Mouse (Mus musculus): Measurements from ENCODE around the gene Sec13. TPM values are rescaled to one million over a fixed set of nuclear protein-coding genes. Genes with fewer than 3 reads are reported as not detected.
A peak's percentile ranks its signal among the peaks of the same experiment; 100 is the strongest.
"Not testable (repeated sequence)": the region's sequence is repeated elsewhere in the genome, so short reads cannot be mapped to it uniquely, and the experiment has no call there.

Gene Sec13
- polyA plus RNA-seq, 1 experiment from 2014 or later = 256 TPM

DNA sequence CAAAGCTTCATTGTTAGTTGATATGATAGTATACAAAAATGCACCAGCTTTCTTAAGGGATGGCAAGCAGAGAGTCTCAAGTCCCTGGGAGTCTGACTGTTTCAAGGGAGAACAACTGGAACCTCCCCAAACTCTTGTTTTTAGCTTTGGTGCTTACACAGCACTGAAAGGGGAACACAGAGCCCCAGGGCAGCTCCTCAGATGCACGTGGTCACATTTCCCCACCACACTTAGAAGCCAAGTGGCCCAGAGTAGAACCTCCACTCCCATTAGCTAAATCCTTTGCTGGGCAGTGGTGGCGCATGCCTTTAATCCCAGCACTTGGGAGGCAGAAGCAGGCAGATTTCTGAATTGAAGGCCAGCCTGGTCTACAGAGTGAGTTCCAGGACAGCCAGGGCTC, 882 bp upstream of the Sec13 start:
- Histone ChIP-seq H3K27ac (no peak overlapping the region), H3K27me3 (0 out of 2 replicates have a peak, but pooled peaks cover 5% of the 10 kb centered on the region), H3K4me1 (peaks cover 15% of the 10 kb centered on the region), H3K4me2 (no peak overlapping the region), H3K9ac (no peak overlapping the region), H3K4me3 (no peak overlapping the region), H3K36me3 (ENCODE audit: poor library complexity, severe bottlenecking) (peaks cover 16% of the 10 kb centered on the region), H3K9me3 (replicated peaks) (no peaks in the 10 kb centered on the region)
- WGBS = 66% methylated on average over 2 of the region's 2 CpGs
- no peak for ATAC-seq

DNA sequence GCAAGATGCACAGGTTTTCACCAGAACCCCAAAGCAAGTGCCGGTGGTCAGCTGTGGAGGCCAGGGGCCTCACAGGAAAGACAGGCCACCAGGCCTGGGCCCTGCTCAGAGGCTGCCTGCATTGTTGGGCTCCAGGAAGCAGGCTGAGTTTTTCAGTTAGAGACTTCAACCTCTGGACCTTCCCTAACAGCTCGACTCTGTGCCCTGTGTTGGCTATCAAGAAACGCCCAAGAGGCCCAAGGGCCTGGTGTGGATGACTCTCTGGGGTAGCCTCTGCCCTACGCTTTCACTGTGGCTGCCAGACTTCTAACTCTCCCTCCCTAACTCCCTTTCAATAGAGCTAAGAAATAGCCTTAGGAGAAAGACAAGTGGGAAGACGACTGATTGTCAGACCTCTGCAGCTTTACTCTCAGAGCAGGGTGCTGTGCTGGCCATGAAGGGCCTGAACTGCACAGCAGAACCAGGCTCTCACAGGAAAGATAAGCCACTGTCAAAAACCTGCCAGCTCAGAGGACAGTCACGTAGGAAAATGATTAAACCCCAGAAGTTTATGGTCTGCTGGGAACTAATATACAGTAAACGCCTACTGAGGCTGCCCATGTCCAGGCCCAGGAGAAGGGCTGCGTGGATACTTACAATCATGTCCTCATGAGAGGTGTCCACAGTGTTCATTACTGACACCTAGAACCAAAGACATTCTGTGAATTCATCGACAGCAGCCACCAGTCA, 3.1 kb downstream of the Sec13 start:
- WGBS = 92% methylated on average over 9 of the region's 9 CpGs
- no peak overlapping the region for H3K4me3 ChIP-seq

DNA sequence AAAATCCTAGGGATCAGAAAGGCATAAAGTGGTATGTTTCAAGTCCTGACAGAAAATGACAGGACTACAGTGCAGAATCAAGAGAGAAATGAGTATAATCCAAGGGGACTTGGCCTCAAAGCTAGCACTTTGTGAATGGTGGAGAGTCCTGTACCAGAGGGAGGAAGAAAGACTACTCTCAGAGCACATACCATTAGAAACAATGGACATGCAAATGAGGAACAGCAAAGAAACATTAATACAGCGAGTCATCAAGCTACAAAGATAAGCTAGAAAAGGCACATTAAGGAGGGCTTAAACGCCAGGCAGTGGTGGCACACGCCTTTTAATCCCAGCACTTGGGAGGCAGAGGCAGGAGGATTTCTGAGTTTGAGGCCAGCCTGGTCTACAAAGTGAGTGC, 9.2 kb downstream of the Sec13 start:
- no peaks in the 10 kb centered on the region for H3K4me1 ChIP-seq
- ATAC-seq = no peak
- no peak overlapping the region for H3K4me2 ChIP-seq
- H3K4me3 ChIP-seq = no peak overlapping the region
- H3K9ac ChIP-seq = no peak overlapping the region
- H3K27ac ChIP-seq = no peak overlapping the region
- H3K36me3 ChIP-seq (ENCODE audit: poor library complexity, severe bottlenecking) = peaks cover 98% of the 10 kb centered on the region
- no peaks in the 10 kb centered on the region for H3K27me3 ChIP-seq
- no peaks in the 10 kb centered on the region for H3K9me3 ChIP-seq (replicated peaks)
- WGBS = 93% methylated on average over 3 of the region's 3 CpGs

More for the DNA sequence above, 3.1 kb downstream of the Sec13 start:
- ATAC-seq = no peak
- Histone ChIP-seq H3K4me2 (no peak overlapping the region), H3K36me3 (ENCODE audit: poor library complexity, severe bottlenecking) (peaks cover 55% of the 10 kb centered on the region), H3K27me3 (no peaks in the 10 kb centered on the region), H3K9me3 (replicated peaks) (no peaks in the 10 kb centered on the region), H3K4me1 (peaks cover 15% of the 10 kb centered on the region), H3K27ac (no peak overlapping the region), H3K9ac (no peak overlapping the region)

DNA sequence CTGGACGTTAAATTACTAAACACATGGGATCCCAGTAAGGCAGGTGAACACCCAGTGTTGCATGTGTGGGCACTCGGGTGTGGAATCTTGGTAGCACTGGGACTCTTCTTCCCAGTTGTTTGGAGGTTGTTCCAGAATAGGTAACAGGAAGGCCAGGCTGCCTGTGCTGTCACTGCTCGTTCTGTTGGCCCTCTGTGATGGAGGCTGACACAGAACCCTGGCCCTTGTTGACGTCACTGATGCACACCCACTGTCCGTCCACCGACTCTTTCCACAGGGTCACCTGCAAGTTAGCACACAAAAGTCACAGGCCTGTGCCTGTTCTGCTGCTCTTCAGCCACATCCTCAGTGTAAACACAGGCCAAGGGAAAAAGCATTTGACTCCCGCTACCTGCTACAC, 12.4 kb downstream of the Sec13 start:
- Histone ChIP-seq H3K27ac (no peak overlapping the region), H3K36me3 (ENCODE audit: poor library complexity, severe bottlenecking) (peaks cover 92% of the 10 kb centered on the region), H3K4me3 (no peak overlapping the region), H3K27me3 (no peaks in the 10 kb centered on the region), H3K9me3 (replicated peaks) (no peaks in the 10 kb centered on the region), H3K4me1 (no peaks in the 10 kb centered on the region), H3K4me2 (no peak overlapping the region), H3K9ac (no peak overlapping the region)
- no peak for ATAC-seq
- whole genome bisulfite sequencing = 91% methylated on average over 7 of the region's 7 CpGs

DNA sequence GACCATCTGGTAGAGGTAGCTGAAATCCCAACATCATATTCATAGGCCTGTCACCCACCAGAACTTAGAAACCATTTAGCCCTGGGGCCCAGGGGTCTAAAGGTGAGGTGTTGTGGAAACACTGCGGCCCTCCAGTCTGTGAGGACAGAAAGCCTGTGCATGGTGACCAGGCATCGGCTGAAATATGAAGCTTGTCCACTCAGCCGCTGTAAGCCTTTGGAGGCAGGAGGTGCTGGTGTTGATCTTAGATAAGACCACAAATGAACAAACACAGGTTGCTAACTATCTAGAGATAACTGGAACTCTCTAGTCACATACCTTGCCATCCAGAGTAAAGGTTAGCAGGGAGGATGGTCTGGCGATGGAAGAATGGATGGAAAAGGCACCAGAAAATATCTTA, 19.5 kb downstream of the Sec13 start:
- Histone ChIP-seq H3K4me1 (no peaks in the 10 kb centered on the region), H3K36me3 (ENCODE audit: poor library complexity, severe bottlenecking) (peaks cover 85% of the 10 kb centered on the region), H3K4me3 (no peak overlapping the region), H3K9ac (no peak overlapping the region), H3K27me3 (no peaks in the 10 kb centered on the region), H3K9me3 (replicated peaks) (no peaks in the 10 kb centered on the region), H3K27ac (no peak overlapping the region), H3K4me2 (no peak overlapping the region)
- ATAC-seq = no peak
- WGBS = 94% methylated on average over 4 of the region's 4 CpGs

DNA sequence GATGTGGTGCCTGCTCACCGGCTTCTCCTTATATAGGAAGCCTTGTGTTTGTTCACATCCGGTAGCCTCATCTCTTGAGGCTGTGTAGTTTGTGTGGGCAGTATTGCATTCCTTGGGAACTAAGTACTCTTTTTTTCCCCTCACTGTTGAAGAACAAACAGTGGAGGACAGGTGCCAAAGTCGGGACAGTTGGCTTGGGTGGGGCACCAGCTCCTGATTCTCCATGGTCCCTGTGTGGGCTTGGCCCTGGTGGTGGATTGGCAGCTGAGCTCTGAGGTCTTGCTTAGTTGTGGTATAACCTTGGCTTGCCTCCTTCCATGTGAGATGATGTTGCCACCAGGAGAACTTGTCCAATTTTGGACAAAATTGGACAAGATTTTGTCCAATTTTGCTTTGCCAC, 20.7 kb downstream of the Sec13 start, which contains the start of gene Ghrl:
TSS of gene Ghrl (minus strand) at position 3 of the 400 bp plus-strand sequence.
- Histone ChIP-seq H3K27ac (no peak within 1 kb of the TSS), H3K4me3 (no peak within 1 kb of the TSS), H3K36me3 (ENCODE audit: poor library complexity, severe bottlenecking) (peaks cover 88% of the 10 kb centered on the region), H3K4me1 (no peaks in the 10 kb centered on the region), H3K9me3 (replicated peaks) (no peaks in the 10 kb centered on the region), H3K4me2 (no peak within 1 kb of the TSS), H3K27me3 (no peaks in the 10 kb centered on the region), H3K9ac (no peak within 1 kb of the TSS)
- WGBS = 95% methylated on average over 3 of the region's 3 CpGs
- ATAC-seq = no peak

DNA sequence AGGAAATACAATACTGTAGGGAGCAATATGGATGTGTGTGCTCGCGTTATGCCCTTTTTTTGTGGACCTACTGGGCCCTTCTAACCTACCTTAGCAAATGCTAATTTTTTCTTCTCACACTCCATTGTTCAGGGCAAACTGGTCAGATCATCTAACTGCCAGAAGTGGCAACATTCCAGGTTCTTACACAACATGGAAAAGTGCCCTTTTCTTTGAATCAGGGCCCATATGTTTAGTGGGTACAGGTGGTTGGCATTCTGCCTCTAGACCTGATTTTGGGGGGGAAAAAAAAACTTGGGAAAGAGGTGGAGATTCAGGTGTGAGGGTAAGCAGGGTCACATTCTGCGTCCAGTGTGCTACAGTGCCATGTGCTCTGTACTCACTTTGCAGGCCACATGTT, 23.0 kb downstream of the Sec13 start:
- H3K4me2 ChIP-seq = no peak overlapping the region
- no peak overlapping the region for H3K4me3 ChIP-seq
- no peak overlapping the region for H3K9ac ChIP-seq
- WGBS = 94% methylated on average over 3 of the region's 3 CpGs
- H3K27me3 ChIP-seq = no peaks in the 10 kb centered on the region
- H3K4me1 ChIP-seq = no peaks in the 10 kb centered on the region
- ATAC-seq = no peak
- H3K36me3 ChIP-seq (ENCODE audit: poor library complexity, severe bottlenecking) = peaks cover 89% of the 10 kb centered on the region
- H3K9me3 ChIP-seq (replicated peaks) = no peaks in the 10 kb centered on the region
- no peak overlapping the region for H3K27ac ChIP-seq

DNA sequence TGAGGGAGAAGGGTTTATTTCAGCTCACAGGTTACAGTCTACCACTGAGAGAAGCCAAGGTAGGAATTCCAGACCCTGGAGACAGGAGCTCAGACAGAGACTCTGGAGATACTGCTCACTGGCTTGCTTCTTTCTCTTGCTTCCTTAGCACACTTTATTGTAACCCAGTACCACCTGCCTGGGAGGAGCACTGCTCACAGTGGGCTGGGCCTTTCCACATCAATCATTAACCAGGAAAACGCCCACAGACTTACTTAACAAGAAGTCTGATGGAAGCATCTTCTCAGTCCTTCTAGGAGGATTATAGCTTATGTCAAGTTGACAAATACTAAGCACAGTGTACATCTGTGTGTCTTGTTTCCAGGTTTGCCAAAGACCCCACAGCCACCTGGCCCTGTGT, 25.7 kb downstream of the Sec13 start:
- Histone ChIP-seq H3K27ac (no peak overlapping the region), H3K9ac (no peak overlapping the region), H3K4me2 (no peak overlapping the region), H3K36me3 (ENCODE audit: poor library complexity, severe bottlenecking) (peaks cover 95% of the 10 kb centered on the region), H3K4me1 (no peaks in the 10 kb centered on the region), H3K9me3 (replicated peaks) (no peaks in the 10 kb centered on the region), H3K27me3 (no peaks in the 10 kb centered on the region), H3K4me3 (no peak overlapping the region)
- 83% methylated on average over 1 of the region's 1 CpGs for WGBS
- ATAC-seq = no peak

DNA sequence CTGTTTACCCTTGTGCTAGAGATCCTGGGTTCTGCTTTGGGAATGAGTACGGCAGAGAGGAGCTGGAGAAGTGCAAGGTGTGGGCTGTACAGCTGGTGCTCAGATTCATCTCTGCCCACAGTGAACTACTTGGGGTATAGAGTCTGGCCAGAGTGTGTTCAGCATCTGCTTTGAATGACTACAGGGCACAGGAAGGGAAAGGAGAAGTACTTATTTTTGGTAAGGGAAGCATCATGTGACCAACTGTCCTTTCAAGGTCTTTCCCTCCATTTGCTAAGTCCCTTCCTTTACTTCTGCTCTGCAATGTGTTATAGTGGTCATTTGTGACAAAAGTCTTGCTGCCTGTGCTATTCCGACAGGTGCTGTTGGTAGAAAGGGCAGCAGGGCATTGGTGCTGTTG, 26.3 kb downstream of the Sec13 start:
- Histone ChIP-seq H3K4me3 (no peak overlapping the region), H3K36me3 (ENCODE audit: poor library complexity, severe bottlenecking) (peaks cover 95% of the 10 kb centered on the region), H3K4me1 (no peaks in the 10 kb centered on the region), H3K27me3 (no peaks in the 10 kb centered on the region), H3K4me2 (no peak overlapping the region), H3K27ac (no peak overlapping the region), H3K9ac (no peak overlapping the region), H3K9me3 (replicated peaks) (no peaks in the 10 kb centered on the region)
- ATAC-seq = no peak
- WGBS = 93% methylated on average over 2 of the region's 2 CpGs

DNA sequence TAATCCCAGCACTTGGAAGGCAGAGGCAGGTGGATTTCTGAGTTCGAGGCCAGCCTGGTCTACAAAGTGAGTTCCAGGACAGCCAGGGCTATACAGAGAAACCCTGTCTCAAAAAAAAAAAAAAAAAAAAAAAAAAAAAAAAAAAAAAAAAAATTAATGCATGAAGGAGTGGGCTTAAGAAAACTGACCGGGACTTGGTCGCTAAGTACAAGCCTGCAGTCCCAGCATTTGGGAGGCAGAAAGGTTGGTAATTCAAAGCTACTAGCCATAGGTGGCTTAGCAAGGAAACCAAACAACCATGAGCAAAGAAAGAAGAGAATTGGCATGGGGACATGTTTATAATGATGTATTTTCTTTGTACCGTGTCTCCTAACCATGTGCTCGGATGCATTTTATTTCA, 27.2 kb downstream of the Sec13 start:
- not testable (repeated sequence) for H3K9me3 ChIP-seq (replicated peaks); H3K4me2 ChIP-seq; ATAC-seq; H3K4me3 ChIP-seq; H3K27ac ChIP-seq; H3K9ac ChIP-seq; H3K27me3 ChIP-seq; H3K4me1 ChIP-seq
- WGBS = 92% methylated on average over 5 of the region's 5 CpGs
- H3K36me3 ChIP-seq (ENCODE audit: poor library complexity, severe bottlenecking) = peaks cover 95% of the 10 kb centered on the region

DNA sequence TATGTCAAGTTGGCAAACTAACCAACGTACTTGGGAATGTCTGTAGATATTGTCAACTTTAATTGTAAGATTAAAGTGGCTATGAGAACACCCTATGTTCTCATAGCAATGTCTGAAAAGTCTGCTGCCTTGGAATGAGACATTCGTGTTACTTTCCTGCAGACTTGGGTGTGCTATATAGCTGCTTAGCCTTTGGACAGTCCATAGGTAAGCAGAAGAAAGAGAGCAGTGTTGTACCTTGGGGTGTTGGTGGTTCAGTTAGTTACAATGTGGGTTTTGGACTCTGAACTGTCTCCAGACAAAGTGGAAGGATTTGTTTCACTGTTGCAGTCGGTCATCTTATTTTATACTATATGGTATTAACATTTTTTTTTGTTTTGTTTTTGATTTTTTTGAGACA, 27.8 kb downstream of the Sec13 start:
- Histone ChIP-seq H3K4me2 (no peak overlapping the region), H3K27ac (no peak overlapping the region), H3K36me3 (ENCODE audit: poor library complexity, severe bottlenecking) (peaks cover 97% of the 10 kb centered on the region), H3K9me3 (replicated peaks) (no peaks in the 10 kb centered on the region), H3K4me3 (no peak overlapping the region), H3K4me1 (no peaks in the 10 kb centered on the region), H3K27me3 (no peaks in the 10 kb centered on the region), H3K9ac (no peak overlapping the region)
- ATAC-seq = no peak
- WGBS = 93% methylated on average over 3 of the region's 3 CpGs

DNA sequence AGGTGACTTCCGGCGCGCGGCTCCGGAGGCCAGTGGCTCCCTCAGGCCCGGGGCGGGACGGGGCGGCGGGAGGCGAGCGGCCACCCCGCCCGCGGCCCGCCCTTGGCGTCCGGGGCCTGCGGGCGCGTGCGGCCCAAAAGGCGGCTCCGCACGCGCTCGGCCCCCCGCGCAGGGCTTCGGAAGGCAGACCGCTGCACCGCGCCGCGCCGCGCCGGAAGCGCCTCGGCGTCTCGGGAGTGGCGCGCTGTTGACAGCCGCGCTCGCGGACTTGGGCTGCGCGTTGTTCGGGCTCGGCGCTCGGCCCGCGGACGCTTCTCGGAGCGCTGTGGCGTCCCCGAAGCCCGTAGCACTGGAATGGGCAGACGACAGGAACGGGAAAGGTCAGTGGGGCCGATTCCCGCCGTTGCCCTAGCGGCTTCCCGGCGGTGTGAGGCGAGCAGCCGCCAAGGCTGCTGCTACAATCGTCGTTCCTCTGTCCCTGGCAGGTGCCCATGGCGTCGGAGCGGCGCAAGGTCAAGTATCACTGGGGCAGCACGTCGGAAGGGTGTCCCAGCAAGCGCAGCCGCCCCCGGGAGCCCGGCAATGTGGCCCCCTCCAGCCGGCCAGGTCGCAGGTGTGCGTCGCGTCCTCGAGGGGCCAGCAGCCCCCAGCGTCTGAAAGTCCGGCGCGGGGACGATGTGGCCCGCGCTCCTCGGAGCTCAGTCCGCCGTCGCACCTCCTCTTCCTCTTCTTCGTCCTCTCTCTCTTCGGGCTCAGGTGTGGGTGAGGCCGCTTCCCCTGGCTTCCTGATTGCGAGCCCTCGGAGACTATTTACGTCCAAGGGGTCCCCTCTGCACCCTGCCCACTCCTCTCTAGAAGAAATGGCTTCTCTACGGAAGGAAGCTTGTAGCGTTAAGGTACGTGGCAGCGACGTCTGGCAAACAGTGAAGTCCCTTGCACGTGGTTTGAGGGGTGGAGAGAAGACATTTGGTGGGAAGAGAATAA, 43.0 kb downstream of the Sec13 start:
- H3K27ac ChIP-seq = peak overlapping the region; percentile 80
- under 1% methylated on average over 105 of the region's 113 CpGs for WGBS
- H3K36me3 ChIP-seq (ENCODE audit: poor library complexity, severe bottlenecking) = peaks cover 25% of the 10 kb centered on the region
- H3K4me3 ChIP-seq = peak overlapping the region; percentile 73
- peak; percentile 76; the same call in 1 of the 2 replicates for ATAC-seq
- no peaks in the 10 kb centered on the region for H3K9me3 ChIP-seq (replicated peaks)
- no peaks in the 10 kb centered on the region for H3K27me3 ChIP-seq
- H3K4me2 ChIP-seq = peak overlapping the region; percentile 98
- peaks cover 34% of the 10 kb centered on the region for H3K4me1 ChIP-seq
- peak overlapping the region; percentile 84 for H3K9ac ChIP-seq
